Mouse (Mus musculus) frontal cortex, postnatal 10 days (tissue): Measurements from ENCODE around the gene Pdlim5.

Experiments
- DNase-seq, 2 experiments: peaks; one replicate each; pipeline ENCODE4 v3.0.0; 2022; ENCODE audit warnings: low spot score in 2 of 2, mixed read lengths in 1 of 2

Gene Pdlim5

GRCm38 (mm10) chr3:142394796-142395508, 544 bp downstream of the Pdlim5 start:
- DNase-seq = peak; percentile 6 to 25

- no peak for DNase-seq
Observed at GRCm38 (mm10) chr3:142394000-142394411, 1.5 kb downstream of the Pdlim5 start.

- DNase-seq = no peak
Observed at GRCm38 (mm10) chr3:142391531-142391930, 4.0 kb downstream of the Pdlim5 start.

- no peak for DNase-seq
Observed at GRCm38 (mm10) chr3:142390288-142390687, 5.2 kb downstream of the Pdlim5 start.

- no peak for DNase-seq
Observed at GRCm38 (mm10) chr3:142388189-142388588, 7.3 kb downstream of the Pdlim5 start.

GRCm38 (mm10) chr3:142386505-142386904, 9.0 kb downstream of the Pdlim5 start:
- DNase-seq = no peak

- DNase-seq = no peak
Observed at GRCm38 (mm10) chr3:142385690-142386089, 9.8 kb downstream of the Pdlim5 start.

- no peak for DNase-seq
Observed at GRCm38 (mm10) chr3:142376638-142377037, 18.9 kb downstream of the Pdlim5 start.

GRCm38 (mm10) chr3:142375106-142375505, 20.4 kb downstream of the Pdlim5 start:
- DNase-seq = no peak

- DNase-seq = no peak
Observed at GRCm38 (mm10) chr3:142372465-142373147, 22.9 kb downstream of the Pdlim5 start.

GRCm38 (mm10) chr3:142368411-142368810, 27.1 kb downstream of the Pdlim5 start:
- DNase-seq = no peak

GRCm38 (mm10) chr3:142362092-142362491, 33.4 kb downstream of the Pdlim5 start:
- DNase-seq = no peak

- DNase-seq = no peak
Observed at GRCm38 (mm10) chr3:142358951-142359350, 36.5 kb downstream of the Pdlim5 start.

GRCm38 (mm10) chr3:142356661-142357060, 38.8 kb downstream of the Pdlim5 start:
- no peak for DNase-seq

- DNase-seq = no peak
Observed at GRCm38 (mm10) chr3:142353218-142353617, 42.3 kb downstream of the Pdlim5 start.

- no peak for DNase-seq
Observed at GRCm38 (mm10) chr3:142350513-142350912, 45.0 kb downstream of the Pdlim5 start.

- DNase-seq = no peak
Observed at GRCm38 (mm10) chr3:142348816-142349631, 46.5 kb downstream of the Pdlim5 start.

GRCm38 (mm10) chr3:142346261-142346660, 49.2 kb downstream of the Pdlim5 start:
- DNase-seq = no peak

GRCm38 (mm10) chr3:142345235-142346125, 50.0 kb downstream of the Pdlim5 start:
- DNase-seq = no peak

GRCm38 (mm10) chr3:142343786-142344185, 51.7 kb downstream of the Pdlim5 start:
- DNase-seq = no peak

- no peak for DNase-seq
Observed at GRCm38 (mm10) chr3:142340701-142341100, 54.8 kb downstream of the Pdlim5 start.
